Mouse (Mus musculus) right cerebral cortex, postnatal 36 days (tissue): Measurements from ENCODE around the gene Sesn2.

ENCODE experiments used
- DNase-seq, 2 experiments: peaks; one replicate each; pipeline ENCODE4 v3.0.0; 2022; ENCODE audit warnings: low spot score in 2 of 2, mixed read lengths in 1 of 2

The Sesn2 gene

GRCm38 (mm10) chr4:132514555-132515135 is 4.3 kb upstream of the Sesn2 start:
- peak; percentile 43 to 58 for DNase-seq

- no peak for DNase-seq
These were observed 3.3 kb upstream of the Sesn2 start for GRCm38 (mm10) chr4:132513395-132514273.

GRCm38 (mm10) chr4:132512080-132512479 is 1.8 kb upstream of the Sesn2 start:
- no peak for DNase-seq

- DNase-seq, result peak; percentile 44 to 50
These were observed 542 bp downstream of the Sesn2 start for GRCm38 (mm10) chr4:132509621-132510296.

- DNase-seq, result no peak
These were observed 3.1 kb downstream of the Sesn2 start for GRCm38 (mm10) chr4:132507210-132507609.

GRCm38 (mm10) chr4:132506250-132506649 is 4.1 kb downstream of the Sesn2 start:
- no peak for DNase-seq

- DNase-seq, result no peak
These were observed 4.5 kb downstream of the Sesn2 start for GRCm38 (mm10) chr4:132505800-132506199.

GRCm38 (mm10) chr4:132505034-132505738 is 5.1 kb downstream of the Sesn2 start:
- no peak for DNase-seq

- DNase-seq, result no peak
These were observed 7.0 kb downstream of the Sesn2 start for GRCm38 (mm10) chr4:132503344-132503743.

GRCm38 (mm10) chr4:132501639-132502038 is 8.7 kb downstream of the Sesn2 start:
- no peak for DNase-seq

GRCm38 (mm10) chr4:132494271-132494918 is 15.9 kb downstream of the Sesn2 start:
- DNase-seq, result no peak

- DNase-seq, result no peak
These were observed 17.9 kb downstream of the Sesn2 start for GRCm38 (mm10) chr4:132492178-132493060.

- DNase-seq, result no peak
These were observed 18.6 kb downstream of the Sesn2 start for GRCm38 (mm10) chr4:132491748-132492147.

- no peak for DNase-seq
These were observed 19.2 kb downstream of the Sesn2 start for GRCm38 (mm10) chr4:132491057-132491456.

GRCm38 (mm10) chr4:132490273-132491010 is 19.9 kb downstream of the Sesn2 start:
- DNase-seq, result no peak

- DNase-seq, result no peak
These were observed 21.3 kb downstream of the Sesn2 start for GRCm38 (mm10) chr4:132488976-132489375.

- DNase-seq, result no peak
These were observed 21.8 kb downstream of the Sesn2 start for GRCm38 (mm10) chr4:132488521-132488920.

GRCm38 (mm10) chr4:132484820-132485219 is 25.5 kb downstream of the Sesn2 start:
- DNase-seq, result no peak

GRCm38 (mm10) chr4:132484231-132484630 is 26.1 kb downstream of the Sesn2 start:
- no peak for DNase-seq
